Mouse (Mus musculus) midbrain, embryonic 15.5 days (tissue): Measurements from ENCODE around the gene Hist2h2bb. TPM values are rescaled to one million over a fixed set of nuclear protein-coding genes. Genes with fewer than 3 reads are reported as not detected.

ENCODE experiments used
- ATAC-seq: fragments of 200-750 bp; cut with Nextera tagmentation; replicated peaks from 2 replicates; pipeline ENCODE4 v1.8.0; 2017; ENCODE audit warnings: moderate TSS enrichment
- H3K27ac ChIP-seq: fragments of 300-500 bp; sonication (generic); 2 replicates; pipeline ENCODE4 v1.5.1; 2015; ENCODE audit warnings: mild to moderate bottlenecking, inconsistent platforms
- H3K27me3 ChIP-seq: fragments of 300-500 bp; sonication (generic); replicated peaks from 2 replicates; pipeline ENCODE4 v1.6.1; 2015; ENCODE audit warnings: inconsistent platforms
- H3K36me3 ChIP-seq: fragments of 300-500 bp; sonication (generic); replicated peaks from 2 replicates; pipeline ENCODE4 v1.6.1; 2015; ENCODE audit warnings: inconsistent platforms
- H3K4me1 ChIP-seq: fragments of 300-500 bp; sonication (generic); 2 replicates; pipeline ENCODE4 v1.6.1; 2015; ENCODE audit warnings: inconsistent platforms
- H3K4me2 ChIP-seq: fragments of 300-500 bp; sonication (generic); 2 replicates; pipeline ENCODE4 v1.6.1; 2015; ENCODE audit warnings: inconsistent platforms, mild to moderate bottlenecking, moderate library complexity
- H3K4me3 ChIP-seq: fragments of 300-500 bp; sonication (generic); 2 replicates; pipeline ENCODE4 v1.5.1; 2015; ENCODE audit warnings: mild to moderate bottlenecking, inconsistent platforms
- H3K9ac ChIP-seq: fragments of 300-500 bp; sonication (generic); 2 replicates; pipeline ENCODE4 v1.6.1; 2015; ENCODE audit warnings: mild to moderate bottlenecking, inconsistent platforms
- H3K9me3 ChIP-seq: fragments of 300-500 bp; sonication (generic); 2 replicates; pipeline ENCODE4 v1.6.1; 2016; ENCODE audit warnings: inconsistent platforms
- WGBS: fragments of 180-500 bp; shearing (Covaris S2); methylation state at CpG from one replicate; pipeline ENCODE4 v1.1.7; 2015; ENCODE audit warnings: mixed read lengths; 5-methylcytosine and 5-hydroxymethylcytosine counted together
- microRNA-seq: library from miRNA; unstranded; fragments of <30 nt; microRNA quantifications from one replicate; pipeline ENCODE4, GENCODE M21; 2016
- polyA plus RNA-seq: library from polyadenylated mRNA; unstranded; fragments of >200 nt; fragmentation: Nextera tagmentation; extraction: Ambion mirVana; gene quantifications from 2 replicates; pipeline ENCODE4 v1.2.1, GENCODE M21; 2015

Gene Hist2h2bb
- polyA plus RNA-seq, 1 experiment from 2014 or later, result 1.9 TPM

- Histone ChIP-seq H3K9me3 (no peaks in the 10 kb centered on the region), H3K27ac (no peak overlapping the region), H3K4me2 (no peak overlapping the region), H3K9ac (no peak overlapping the region), H3K4me3 (no peak overlapping the region), H3K4me1 (no peaks in the 10 kb centered on the region), H3K27me3 (no peaks in the 10 kb centered on the region), H3K36me3 (no peaks in the 10 kb centered on the region)
- WGBS, result 98% methylated on average over 2 of the region's 2 CpGs
- no peak for ATAC-seq
These were observed 30.0 kb downstream of the Hist2h2bb start for GRCm38 (mm10) chr3:96299562-96299961.

- Histone ChIP-seq H3K4me3 (no peak overlapping the region), H3K4me1 (no peaks in the 10 kb centered on the region), H3K27me3 (no peaks in the 10 kb centered on the region), H3K36me3 (no peaks in the 10 kb centered on the region), H3K27ac (no peak overlapping the region), H3K4me2 (no peak overlapping the region), H3K9ac (no peak overlapping the region), H3K9me3 (no peaks in the 10 kb centered on the region)
- no peak for ATAC-seq
- 77% methylated on average over 26 of the region's 26 CpGs for WGBS
These were observed 31.4 kb downstream of the Hist2h2bb start for GRCm38 (mm10) chr3:96300706-96301529.

- no peaks in the 10 kb centered on the region for H3K27me3 ChIP-seq
- H3K4me1 ChIP-seq, result no peaks in the 10 kb centered on the region
- H3K36me3 ChIP-seq, result no peaks in the 10 kb centered on the region
- no peak overlapping the region for H3K27ac ChIP-seq
- 88% methylated on average over 5 of the region's 5 CpGs for WGBS
- ATAC-seq, result no peak
- no peak overlapping the region for H3K4me2 ChIP-seq
- no peak overlapping the region for H3K4me3 ChIP-seq
- H3K9me3 ChIP-seq, result no peaks in the 10 kb centered on the region
- no peak overlapping the region for H3K9ac ChIP-seq
These were observed 32.5 kb downstream of the Hist2h2bb start for GRCm38 (mm10) chr3:96302076-96302475.

GRCm38 (mm10) chr3:96306506-96306905, 37.0 kb downstream of the Hist2h2bb start:
- Histone ChIP-seq H3K9me3 (no peaks in the 10 kb centered on the region), H3K9ac (no peak overlapping the region), H3K4me1 (no peaks in the 10 kb centered on the region), H3K27me3 (no peaks in the 10 kb centered on the region), H3K36me3 (no peaks in the 10 kb centered on the region), H3K4me2 (no peak overlapping the region), H3K27ac (no peak overlapping the region), H3K4me3 (no peak overlapping the region)
- WGBS, result 88% methylated on average over 9 of the region's 9 CpGs
- no peak for ATAC-seq

GRCm38 (mm10) chr3:96309441-96309840, 39.9 kb downstream of the Hist2h2bb start:
- H3K4me3 ChIP-seq, result no peak overlapping the region
- no peaks in the 10 kb centered on the region for H3K36me3 ChIP-seq
- no peaks in the 10 kb centered on the region for H3K4me1 ChIP-seq
- H3K27ac ChIP-seq, result no peak overlapping the region
- no peak overlapping the region for H3K4me2 ChIP-seq
- H3K9me3 ChIP-seq, result no peaks in the 10 kb centered on the region
- 75% methylated on average over 3 of the region's 3 CpGs for WGBS
- H3K9ac ChIP-seq, result no peak overlapping the region
- no peak for ATAC-seq
- H3K27me3 ChIP-seq, result no peaks in the 10 kb centered on the region

GRCm38 (mm10) chr3:96312341-96313098, 43.0 kb downstream of the Hist2h2bb start:
- no peaks in the 10 kb centered on the region for H3K36me3 ChIP-seq
- H3K4me1 ChIP-seq, result no peaks in the 10 kb centered on the region
- no peaks in the 10 kb centered on the region for H3K27me3 ChIP-seq
- WGBS, result 66% methylated on average over 8 of the region's 8 CpGs
- no peak for ATAC-seq
- no peaks in the 10 kb centered on the region for H3K9me3 ChIP-seq
- no peak overlapping the region for H3K9ac ChIP-seq
- no peak overlapping the region for H3K27ac ChIP-seq
- no peak overlapping the region for H3K4me2 ChIP-seq
- no peak overlapping the region for H3K4me3 ChIP-seq

Small RNAs within 50 kb of the gene (microRNA-seq; reads per million reads assigned to microRNA genes)
- gene Gm44492, result not detected
- gene Gm47311, result not detected
- gene Gm47313, result not detected

Other genes starting within 250 kb of the Hist2h2bb start
- gene Vps45, start 211.3 kb upstream of the Hist2h2bb start, polyA plus RNA-seq, result 64.4 and 65.6 TPM in 2 replicates
- gene Otud7b, start 165.2 kb upstream of the Hist2h2bb start, polyA plus RNA-seq, result 7.7 and 8.2 TPM in 2 replicates
- gene Mtmr11, start 107.7 kb upstream of the Hist2h2bb start, polyA plus RNA-seq, result 8.3 and 14.1 TPM in 2 replicates
- 138 and 147 TPM in 2 replicates for gene Sf3b4, start 97.4 kb upstream of the Hist2h2bb start, polyA plus RNA-seq
- gene Sv2a, start 88.6 kb upstream of the Hist2h2bb start, polyA plus RNA-seq, result 140 and 142 TPM in 2 replicates
- 51.0 and 59.9 TPM in 2 replicates for gene Bola1, start 50.0 kb upstream of the Hist2h2bb start, polyA plus RNA-seq
- gene Hist2h2ab, start 49.9 kb upstream of the Hist2h2bb start, polyA plus RNA-seq, result 0.92 TPM in 1 of 2 replicates, not detected in the other
- gene Hist2h2ac, start 48.9 kb upstream of the Hist2h2bb start, polyA plus RNA-seq, result 1.8 and 2.2 TPM in 2 replicates
- 5.1 and 5.4 TPM in 2 replicates for gene Hist2h2be, start 48.6 kb upstream of the Hist2h2bb start, polyA plus RNA-seq
- 2.3 and 2.4 TPM in 2 replicates for gene Hist2h3c2, start 30.6 kb upstream of the Hist2h2bb start, polyA plus RNA-seq
- gene Hist2h2aa2, start 29.5 kb upstream of the Hist2h2bb start, polyA plus RNA-seq, result 44.8 and 51.7 TPM in 2 replicates
- 14.4 and 19.2 TPM in 2 replicates for gene Hist2h2aa1, start 24.3 kb upstream of the Hist2h2bb start, polyA plus RNA-seq
- 0.11 TPM in 1 of 2 replicates, not detected in the other for gene Hist2h3c1, start 23.1 kb upstream of the Hist2h2bb start, polyA plus RNA-seq
- 5.6 and 6.1 TPM in 2 replicates for gene Hist2h4, start 6.4 kb upstream of the Hist2h2bb start, polyA plus RNA-seq
- gene Hist2h3b, start 1.1 kb upstream of the Hist2h2bb start, polyA plus RNA-seq, result 12.8 and 13.1 TPM in 2 replicates
- gene Fcgr1, start 24.2 kb downstream of the Hist2h2bb start, polyA plus RNA-seq, result 1.0 and 1.7 TPM in 2 replicates
- not detected in 2 replicates for gene BC107364, start 182.6 kb downstream of the Hist2h2bb start, polyA plus RNA-seq